ENCODE assay signal across 22 mouse cellular contexts in genomic region chr7:143751380-143751779, GRCm38 (mm10). TPM values are rescaled to one million over a fixed set of nuclear protein-coding genes. Genes with fewer than 3 reads are reported as not detected.
"Had no signal": no experiment of that assay in that cellular context is flagged by ENCODE, and none has a peak within 500 bp of the region (broad histone marks: within the 10 kb centered on the region; RNA-seq: fewer than 3 reads in every experiment).

No protein-coding gene starts in this region.

- H3K4me3 ChIP-seq: limb, embryonic 15.5 days; liver, embryonic 15.5 days; lung, embryonic 15.5 days; midbrain, embryonic 13.5 days had no signal

- H3K27ac ChIP-seq: kidney, postnatal 0 days; limb, embryonic 15.5 days; liver, embryonic 15.5 days; lung, embryonic 15.5 days; midbrain, embryonic 13.5 days; stomach, postnatal 0 days had no signal

- H3K36me3 ChIP-seq: limb, embryonic 15.5 days; liver, embryonic 15.5 days; lung, embryonic 15.5 days; midbrain, embryonic 13.5 days had no signal

- DNase-seq: kidney, adult 11 months; kidney, adult 9 months; kidney, postnatal 36 days; layer of hippocampus, adult 9-11 months; layer of hippocampus, postnatal 36 days; right cerebral cortex, adult 18-20 months; right cerebral cortex, postnatal 25 days; thymus, adult 2 months; thymus, postnatal 25 days had no signal

- H3K9ac ChIP-seq: limb, embryonic 15.5 days; liver, embryonic 15.5 days; lung, embryonic 15.5 days; midbrain, embryonic 13.5 days had no signal

RNA-seq across cellular contexts. Expression of gene Mrgprg, which starts 15.4 kb away (rescaled TPM):
- total RNA-seq: layer of hippocampus, adult 18-20 months; layer of hippocampus, postnatal 36 days; left cerebral cortex, adult 8-10 months; left cerebral cortex, postnatal 25 days had no signal
- polyA plus RNA-seq: intestine, embryonic 14.5 days; kidney, postnatal 0 days; limb, embryonic 11.5 days; limb, embryonic 15.5 days; liver, embryonic 15.5 days; lung, embryonic 15.5 days; midbrain, embryonic 13.5 days; midbrain, postnatal 0 days; neural tube, embryonic 14.5 days; stomach, postnatal 0 days had no signal
